Mouse (Mus musculus) small intestine, adult 2 months (tissue): Measurements from ENCODE around the gene Donson. TPM values are rescaled to one million over a fixed set of nuclear protein-coding genes. Genes with fewer than 3 reads are reported as not detected.

ENCODE experiments used
- H3K27ac ChIP-seq: fragments of 200-500 bp; 2 replicates; pipeline ENCODE4 v1.5.1; 2012; ENCODE audit warnings: low read depth, low read length, control low read depth, inconsistent platforms; ENCODE audit not compliant: insufficient read depth
- H3K27me3 ChIP-seq: fragments of 200-500 bp; 2 replicates; pipeline ENCODE4 v1.6.1; 2012; ENCODE audit warnings: mild to moderate bottlenecking, moderate library complexity, low read length, inconsistent platforms; ENCODE audit not compliant: control insufficient read depth, insufficient read depth
- H3K36me3 ChIP-seq: fragments of 200-500 bp; 2 replicates; pipeline ENCODE4 v1.6.1; 2012; ENCODE audit warnings: mild to moderate bottlenecking, low read length, control low read depth, inconsistent platforms; ENCODE audit not compliant: control insufficient read depth, insufficient read depth
- H3K4me1 ChIP-seq: fragments of 200-500 bp; 2 replicates; pipeline ENCODE4 v1.6.1; 2012; ENCODE audit warnings: low read length, inconsistent platforms, mixed read lengths; ENCODE audit not compliant: control insufficient read depth, insufficient read depth, insufficient read length
- H3K4me3 ChIP-seq: fragments of 200-500 bp; 2 replicates; pipeline ENCODE4 v1.5.1; 2012; ENCODE audit warnings: low read depth, mild to moderate bottlenecking, control low read depth, inconsistent platforms, low read length, moderate library complexity
- CTCF ChIP-seq: fragments of 200-500 bp; IDR thresholded peaks from 2 replicates; pipeline ENCODE4 v1.5.1; 2012; ENCODE audit warnings: low read depth, mild to moderate bottlenecking, control low read depth, inconsistent platforms, low read length, moderate library complexity, mixed read lengths; ENCODE audit not compliant: insufficient replicate concordance, insufficient read length; ENCODE audit errors: extremely low read depth
- POLR2A ChIP-seq: fragments of 200-500 bp; IDR thresholded peaks from 2 replicates; pipeline ENCODE4 v1.6.1; 2012; ENCODE audit warnings: low read depth, mild to moderate bottlenecking, control low read depth, inconsistent platforms, low read length, moderate library complexity
- WGBS: fragments of 180-500 bp; shearing (Covaris S2); methylation state at CpG from one replicate; pipeline ENCODE4 v1.1.7; 2018; 5-methylcytosine and 5-hydroxymethylcytosine counted together
- polyA plus RNA-seq: library from polyadenylated mRNA; depleted of rRNA; stranded (reverse); fragments of >200 nt; gene quantifications from 2 replicates; pipeline ENCODE4 v1.2.3, GENCODE M21; 2012; rRNA removed

Gene Donson
- polyA plus RNA-seq, 1 experiment, result 8.6 TPM

DNA sequence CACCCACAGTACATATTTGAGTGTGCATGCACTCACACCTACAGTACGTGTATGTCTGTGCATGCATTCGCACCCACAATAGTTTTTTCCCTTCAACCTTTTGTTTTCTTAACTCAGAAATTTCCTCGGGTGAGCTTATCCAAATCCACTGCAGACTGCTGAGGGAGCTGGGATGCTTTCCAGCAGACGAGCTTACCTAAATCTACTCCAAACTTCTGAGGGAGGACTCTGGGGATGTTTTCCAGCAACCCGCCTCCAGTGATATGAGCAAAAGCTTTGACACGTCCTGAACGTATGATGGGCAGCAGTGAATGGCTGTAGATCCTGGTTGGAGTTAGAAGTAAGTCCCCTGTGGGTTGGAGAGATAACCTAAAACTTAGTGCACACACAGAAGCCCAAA, 60.7 kb downstream of the Donson start:
- no peak overlapping the region for H3K27ac ChIP-seq
- peaks cover 41% of the 10 kb centered on the region for H3K36me3 ChIP-seq
- H3K27me3 ChIP-seq, result no peaks in the 10 kb centered on the region
- TF ChIP-seq CTCF (no peak), POLR2A (no peak)
- H3K4me3 ChIP-seq, result no peak overlapping the region
- no peaks in the 10 kb centered on the region for H3K4me1 ChIP-seq
- WGBS, result 89% methylated on average over 7 of the region's 7 CpGs

Other genes starting within 250 kb of the Donson start
- gene Ifnar1, start 203.5 kb downstream of the Donson start, polyA plus RNA-seq, result 6.5 and 12.4 TPM in 2 replicates
- gene Ifngr2, start 141.7 kb downstream of the Donson start, polyA plus RNA-seq, result 48.9 and 162 TPM in 2 replicates
- gene Tmem50b, start 91.0 kb downstream of the Donson start, polyA plus RNA-seq, result 18.4 and 20.0 TPM in 2 replicates
- gene Dnajc28, start 69.7 kb downstream of the Donson start, polyA plus RNA-seq, result 0.11 and 0.47 TPM in 2 replicates
- gene Gart, start 41.8 kb downstream of the Donson start, polyA plus RNA-seq, result 10.9 and 22.3 TPM in 2 replicates
- gene Son, start 41.3 kb downstream of the Donson start, polyA plus RNA-seq, result 41.6 and 67.5 TPM in 2 replicates
- 7.3 and 11.8 TPM in 2 replicates for gene Cryzl1, start 40.2 kb upstream of the Donson start, polyA plus RNA-seq
- gene Itsn1, start 40.5 kb upstream of the Donson start, polyA plus RNA-seq, result 6.8 and 15.6 TPM in 2 replicates